Mouse (Mus musculus) embryonic facial prominence, embryonic 15.5 days (tissue): ENCODE results near the gene Ang. TPM values are rescaled to one million over a fixed set of nuclear protein-coding genes. Genes with fewer than 3 reads are reported as not detected.

Experiments
- polyA plus RNA-seq: library from polyadenylated mRNA; unstranded; fragments of >200 nt; fragmentation: Nextera tagmentation; extraction: Ambion mirVana; gene quantifications from 2 replicates; pipeline ENCODE4 v1.2.1, GENCODE M21; 2015

The Ang gene
- polyA plus RNA-seq, 1 experiment from 2014 or later, result 11.0 TPM

Other genes with a start within 250 kb of the Ang start
- gene Tep1, start 220.6 kb upstream of the Ang start, polyA plus RNA-seq, result 5.2 and 7.1 TPM in 2 replicates
- 0.24 and 0.45 TPM in 2 replicates for gene Klhl33, start 193.6 kb upstream of the Ang start, polyA plus RNA-seq
- gene Osgep, start 166.3 kb upstream of the Ang start, polyA plus RNA-seq, result 155 and 158 TPM in 2 replicates
- 187 and 190 TPM in 2 replicates for gene Apex1, start 166.2 kb upstream of the Ang start, polyA plus RNA-seq
- gene Pip4p1, start 160.3 kb upstream of the Ang start, polyA plus RNA-seq, result 53.8 and 57.4 TPM in 2 replicates
- 55.5 and 56.7 TPM in 2 replicates for gene Pnp, start 160.1 kb upstream of the Ang start, polyA plus RNA-seq
- not detected in 2 replicates for gene Gm49342, start 146.6 kb upstream of the Ang start, polyA plus RNA-seq
- 0.25 and 0.85 TPM in 2 replicates for gene Pnp2, start 135.2 kb upstream of the Ang start, polyA plus RNA-seq
- gene Rnase10, start 83.4 kb upstream of the Ang start, polyA plus RNA-seq, result 0.52 and 0.54 TPM in 2 replicates
- not detected in 2 replicates for gene Rnase9, start 49.3 kb upstream of the Ang start, polyA plus RNA-seq
- not detected in 2 replicates for gene Rnase11, start 41.0 kb upstream of the Ang start, polyA plus RNA-seq
- gene Rnase12, start 33.5 kb upstream of the Ang start, polyA plus RNA-seq, result 0.43 and 0.56 TPM in 2 replicates
- gene Olfr750, start 16.7 kb upstream of the Ang start, polyA plus RNA-seq, result not detected in 2 replicates
- gene Rnase4, start 73 bp upstream of the Ang start, polyA plus RNA-seq, result 55.5 and 57.1 TPM in 2 replicates
- gene Eddm3b, start 23.3 kb downstream of the Ang start, polyA plus RNA-seq, result not detected in 2 replicates
- 0.92 and 2.0 TPM in 2 replicates for gene Rnase6, start 32.8 kb downstream of the Ang start, polyA plus RNA-seq
- gene Rnase1, start 55.6 kb downstream of the Ang start, polyA plus RNA-seq, result 2.9 and 3.2 TPM in 2 replicates
- gene Rnase2b, start 71.1 kb downstream of the Ang start, polyA plus RNA-seq, result not detected in 2 replicates
- gene Ang2, start 108.0 kb downstream of the Ang start, polyA plus RNA-seq, result 0.19 TPM in 1 of 2 replicates, not detected in the other
- gene Ear14, start 112.2 kb downstream of the Ang start, polyA plus RNA-seq, result not detected in 2 replicates
- gene Rnase2a, start 165.0 kb downstream of the Ang start, polyA plus RNA-seq, result not detected in 2 replicates